Mouse (Mus musculus) urinary bladder, postnatal 36 days (tissue): ENCODE results near the gene Hoxc13.
A peak's percentile ranks its signal among the peaks of the same experiment; 100 is the strongest.

Experiments
- DNase-seq, 2 experiments: peaks; one replicate each; pipeline ENCODE4 v3.0.0; 2022; ENCODE audit warnings: low spot score in 2 of 2, mixed read lengths in 1 of 2

Gene Hoxc13

DNA sequence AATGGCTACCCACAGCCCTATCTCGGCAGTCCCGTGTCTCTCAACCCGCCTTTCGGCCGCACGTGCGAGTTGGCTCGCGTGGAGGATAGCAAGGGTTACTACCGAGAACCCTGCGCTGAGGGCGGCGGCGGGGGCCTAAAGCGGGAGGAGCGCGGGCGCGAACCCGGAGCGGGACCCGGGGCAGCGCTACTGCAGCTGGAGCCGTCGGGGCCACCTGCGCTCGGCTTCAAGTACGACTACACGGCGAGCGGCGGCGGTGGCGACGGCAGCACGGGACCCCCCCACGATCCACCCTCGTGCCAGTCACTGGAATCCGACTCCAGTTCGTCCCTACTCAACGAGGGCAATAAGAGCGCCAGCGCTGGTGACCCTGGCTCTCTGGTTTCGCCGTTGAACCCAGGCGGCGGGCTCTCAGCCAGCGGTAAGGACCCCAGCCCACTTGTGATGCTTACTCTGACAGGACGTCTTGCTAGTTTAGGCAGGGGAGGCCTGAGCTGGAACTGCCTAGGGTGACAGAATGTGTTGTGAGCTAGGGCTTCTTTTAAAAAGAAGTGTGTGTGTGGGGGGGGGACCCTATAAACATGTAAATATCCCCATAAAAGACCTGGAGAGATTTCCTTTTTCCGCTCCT, 16.2 kb downstream of the Hoxc13 start:
- DNase-seq, result no peak

DNA sequence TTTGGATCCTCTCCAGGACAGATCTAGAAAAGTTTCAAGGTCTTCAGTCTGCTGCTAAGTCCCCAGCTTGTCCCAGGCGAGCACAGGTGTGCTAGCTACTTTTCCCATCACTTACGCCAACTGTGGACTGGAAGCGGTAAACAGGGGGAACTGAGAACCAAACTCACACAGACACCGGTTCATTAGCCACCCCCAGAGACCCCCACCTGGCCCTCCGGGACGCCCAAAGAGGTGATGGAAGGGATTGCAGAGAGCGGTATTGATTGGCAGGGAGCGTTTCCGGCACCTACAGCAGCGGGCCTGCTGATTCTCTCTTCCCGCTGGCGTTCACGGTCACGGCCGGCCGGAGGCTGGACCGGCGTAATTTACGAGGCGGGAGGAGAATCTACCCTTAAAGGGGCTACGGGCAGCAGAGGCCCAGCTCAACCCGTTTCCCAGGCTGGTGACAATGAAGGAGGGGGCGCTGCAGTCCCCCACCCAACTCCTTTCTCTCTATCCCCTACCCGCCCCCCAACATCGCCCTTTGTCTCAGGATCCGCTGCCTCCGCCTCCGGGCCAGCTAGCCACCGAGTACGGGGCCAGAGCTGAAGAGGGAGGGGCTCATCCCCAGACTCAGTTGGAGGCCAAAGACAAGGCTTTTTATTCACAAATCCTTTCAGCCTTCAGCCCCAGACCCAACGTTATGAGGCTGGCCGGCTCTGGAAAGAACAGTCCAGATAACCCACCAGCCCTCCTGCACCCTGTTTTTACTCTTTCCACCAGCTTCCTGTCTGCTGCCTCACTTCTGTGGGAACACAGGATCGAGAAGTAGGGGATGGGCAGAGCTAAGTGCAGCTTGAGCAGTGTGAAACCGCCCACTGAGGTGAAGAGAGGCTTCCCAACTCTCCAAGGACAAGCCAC, 18.6 kb downstream of the Hoxc13 start:
- no peak for DNase-seq

DNA sequence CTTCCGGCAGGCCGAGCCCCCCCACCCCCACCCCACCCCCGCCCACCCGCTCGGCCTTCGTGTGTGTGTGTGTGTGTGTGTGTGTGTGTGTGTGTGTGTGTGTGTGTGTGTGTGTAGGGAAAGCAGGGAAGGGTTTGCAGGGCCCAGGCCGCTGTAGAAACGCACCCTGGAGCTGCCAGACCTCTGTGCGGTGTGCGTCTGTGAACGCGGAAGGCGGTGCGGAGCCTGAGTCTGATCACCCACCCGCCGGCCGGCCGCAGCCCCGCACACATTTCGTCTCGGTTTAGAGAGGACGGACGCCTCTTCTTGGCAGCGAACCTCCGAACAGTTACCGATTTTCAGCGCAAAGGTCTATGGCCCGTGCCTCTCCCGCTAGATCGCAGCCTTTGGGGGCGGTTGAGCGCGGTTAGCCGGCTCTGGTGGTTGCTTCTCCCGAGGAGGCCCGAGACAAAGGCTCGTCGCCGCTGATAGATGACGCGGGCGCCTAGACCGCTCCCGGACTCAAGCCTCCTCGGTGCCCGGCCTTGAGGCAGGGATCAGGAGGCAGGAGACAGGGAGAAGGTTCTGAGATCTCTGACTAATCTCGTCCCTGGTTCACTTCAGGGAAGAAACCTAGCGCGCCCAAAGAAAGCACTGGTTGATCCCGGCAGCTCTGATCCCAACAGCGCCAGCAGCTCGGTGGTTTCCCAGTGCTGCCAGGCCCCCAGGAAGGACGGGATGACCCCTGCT, 22.0 kb downstream of the Hoxc13 start:
- DNase-seq, result peak in 1 of 2 experiments; percentile 33

DNA sequence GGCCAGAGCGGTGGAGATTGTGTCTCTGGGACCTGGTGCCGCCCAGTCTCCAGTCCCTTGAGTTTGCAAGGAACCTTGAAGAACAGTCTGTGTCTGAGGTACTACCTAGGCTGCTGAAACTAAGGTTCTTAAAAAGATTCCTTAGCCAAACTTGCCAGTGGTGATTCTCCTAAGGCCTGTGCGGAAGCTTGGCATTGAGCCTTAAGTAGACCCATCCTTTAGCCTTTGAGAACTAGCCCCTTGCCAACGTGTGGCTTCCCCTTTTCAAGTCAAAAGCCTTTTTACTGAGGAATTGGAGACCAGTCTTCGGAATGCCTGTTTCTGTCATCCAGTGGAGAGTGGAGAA, 22.5 kb downstream of the Hoxc13 start:
- no peak for DNase-seq

DNA sequence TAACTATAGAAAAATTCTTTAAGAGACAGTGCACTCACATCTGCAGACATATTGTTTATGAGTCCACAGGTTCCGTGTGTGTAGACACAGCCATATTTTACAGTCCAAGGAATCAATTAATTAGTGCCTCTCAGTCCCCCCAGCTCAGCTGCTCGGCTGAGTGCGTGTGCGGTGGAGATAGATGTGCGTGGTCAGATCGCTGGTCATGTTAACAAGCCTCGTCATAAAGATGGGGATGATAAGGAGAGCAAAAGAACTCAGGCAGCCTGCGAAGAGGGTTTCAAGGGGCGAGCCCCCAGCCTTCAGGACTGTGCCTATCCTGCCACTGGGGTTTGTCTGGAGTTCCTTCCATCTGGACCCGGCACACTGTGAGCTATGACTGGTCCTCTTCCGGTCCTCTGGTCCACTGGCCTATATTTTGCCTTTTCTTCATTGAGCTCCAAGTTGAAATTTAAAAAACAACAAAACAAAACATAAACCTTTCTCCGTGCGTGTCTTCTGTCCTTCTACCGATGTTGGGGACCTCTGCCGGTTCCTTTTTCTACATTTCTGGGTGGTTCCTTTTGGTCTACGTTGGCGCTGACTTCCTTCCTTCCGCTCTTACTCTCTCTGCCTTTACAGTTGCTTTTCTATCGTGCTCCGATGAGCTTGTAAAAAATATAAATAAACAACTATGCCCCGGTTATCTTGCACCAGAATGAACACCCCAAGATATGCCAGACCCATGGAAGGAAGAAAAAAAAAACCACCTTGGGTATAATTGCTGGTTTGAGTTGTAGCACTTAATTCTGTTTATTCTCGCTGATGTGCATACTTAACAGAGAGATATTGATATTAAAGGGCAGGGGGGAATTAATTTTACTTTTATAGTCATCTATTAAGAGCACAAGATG, 24.5 kb downstream of the Hoxc13 start:
- DNase-seq, result no peak

DNA sequence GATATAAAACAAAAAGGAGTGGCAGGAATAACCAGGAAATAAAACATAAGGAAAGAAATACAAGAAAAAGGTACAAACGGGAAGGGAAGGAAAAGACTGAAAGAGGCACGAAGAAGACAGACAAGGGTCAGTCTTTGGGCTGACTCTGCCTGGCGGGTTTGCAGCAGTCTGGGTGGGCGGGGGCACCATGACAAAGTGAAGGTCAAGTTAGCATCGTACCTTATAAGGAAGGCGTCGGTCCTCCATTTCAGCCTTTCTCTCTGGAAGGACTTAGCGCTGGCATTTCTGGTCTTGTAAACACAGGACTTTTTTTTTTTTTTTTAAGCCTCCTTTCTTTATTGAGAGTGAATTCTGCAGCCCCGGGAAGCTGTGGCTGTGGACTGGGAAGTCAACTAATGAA, 26.4 kb downstream of the Hoxc13 start:
- DNase-seq, result no peak

DNA sequence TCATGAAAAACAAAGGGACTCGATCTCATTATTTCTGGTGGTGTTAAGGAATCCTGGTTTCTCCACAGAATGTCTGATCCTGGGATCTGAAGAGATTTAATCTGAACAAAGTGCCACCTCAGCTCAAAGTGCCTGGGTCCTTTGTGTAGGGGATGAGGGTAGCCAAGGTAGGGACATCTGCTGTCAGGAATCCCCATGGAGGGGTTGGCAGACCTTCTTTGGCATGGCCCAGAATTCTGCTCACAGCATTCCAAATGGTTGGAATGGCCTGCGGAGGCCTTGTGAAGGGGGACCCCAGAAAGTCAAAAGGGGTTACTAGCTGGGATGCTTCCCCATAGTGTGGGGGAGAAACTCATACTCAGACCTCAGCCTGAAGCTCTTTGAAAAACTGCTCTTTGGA, 27.9 kb downstream of the Hoxc13 start:
- no peak for DNase-seq

DNA sequence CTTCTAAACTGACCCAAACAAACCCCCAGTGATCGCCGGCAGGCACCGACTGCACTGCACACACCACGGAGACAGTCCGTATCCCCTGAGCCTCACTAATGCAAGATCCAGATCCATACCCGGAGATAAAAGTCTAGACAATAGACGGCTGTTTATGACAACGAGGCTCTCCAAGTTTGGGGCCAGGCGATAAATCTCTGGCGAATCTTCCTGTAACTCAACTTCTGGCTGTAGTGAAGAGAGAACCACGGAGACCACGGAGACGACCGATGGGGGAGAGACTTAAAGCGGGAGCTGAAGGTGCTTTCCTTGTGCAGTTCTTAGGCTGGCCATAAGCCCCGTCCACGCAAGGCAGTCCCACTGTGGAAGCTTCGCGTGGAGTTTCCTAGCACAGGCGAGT, 28.8 kb downstream of the Hoxc13 start:
- no peak for DNase-seq

DNA sequence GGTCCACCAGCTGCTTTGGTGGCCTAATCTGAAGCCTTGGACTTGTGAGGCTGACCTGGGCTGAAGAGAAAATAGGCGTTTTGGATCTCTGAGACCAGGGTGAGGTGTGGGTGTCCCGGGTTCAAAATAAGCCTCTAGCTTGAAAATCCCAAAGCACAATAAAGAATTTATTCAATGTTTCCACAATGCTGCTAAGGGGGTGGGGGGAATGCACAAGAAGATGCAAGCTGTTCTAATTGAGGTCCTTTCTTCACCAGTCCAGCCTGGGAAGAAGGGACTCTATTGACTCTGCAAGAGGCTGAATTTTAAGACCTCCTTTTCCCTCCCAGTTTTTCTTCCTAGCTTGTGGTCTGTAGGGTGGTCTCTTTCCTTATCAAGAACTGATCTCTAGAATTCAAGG, 30.0 kb downstream of the Hoxc13 start:
- no peak for DNase-seq

DNA sequence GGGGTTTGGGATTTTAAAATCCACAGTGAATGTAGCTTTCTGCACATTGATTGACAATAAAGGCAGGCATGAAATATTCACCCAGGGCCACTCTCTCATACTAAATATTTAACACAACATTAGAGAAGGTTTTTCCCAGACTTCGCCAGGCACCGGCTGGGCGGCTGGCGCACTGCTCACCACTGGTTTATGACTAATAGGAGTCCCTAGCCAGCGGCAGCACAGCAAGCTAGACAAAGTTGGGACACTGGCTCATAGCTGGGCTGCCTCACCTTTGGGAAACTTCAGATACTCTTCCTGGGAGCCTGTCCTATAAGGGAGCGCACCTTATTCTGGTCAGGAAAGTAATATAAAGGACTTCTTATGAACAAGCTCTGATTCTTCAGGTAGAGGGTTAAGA, 32.7 kb downstream of the Hoxc13 start:
- no peak for DNase-seq

DNA sequence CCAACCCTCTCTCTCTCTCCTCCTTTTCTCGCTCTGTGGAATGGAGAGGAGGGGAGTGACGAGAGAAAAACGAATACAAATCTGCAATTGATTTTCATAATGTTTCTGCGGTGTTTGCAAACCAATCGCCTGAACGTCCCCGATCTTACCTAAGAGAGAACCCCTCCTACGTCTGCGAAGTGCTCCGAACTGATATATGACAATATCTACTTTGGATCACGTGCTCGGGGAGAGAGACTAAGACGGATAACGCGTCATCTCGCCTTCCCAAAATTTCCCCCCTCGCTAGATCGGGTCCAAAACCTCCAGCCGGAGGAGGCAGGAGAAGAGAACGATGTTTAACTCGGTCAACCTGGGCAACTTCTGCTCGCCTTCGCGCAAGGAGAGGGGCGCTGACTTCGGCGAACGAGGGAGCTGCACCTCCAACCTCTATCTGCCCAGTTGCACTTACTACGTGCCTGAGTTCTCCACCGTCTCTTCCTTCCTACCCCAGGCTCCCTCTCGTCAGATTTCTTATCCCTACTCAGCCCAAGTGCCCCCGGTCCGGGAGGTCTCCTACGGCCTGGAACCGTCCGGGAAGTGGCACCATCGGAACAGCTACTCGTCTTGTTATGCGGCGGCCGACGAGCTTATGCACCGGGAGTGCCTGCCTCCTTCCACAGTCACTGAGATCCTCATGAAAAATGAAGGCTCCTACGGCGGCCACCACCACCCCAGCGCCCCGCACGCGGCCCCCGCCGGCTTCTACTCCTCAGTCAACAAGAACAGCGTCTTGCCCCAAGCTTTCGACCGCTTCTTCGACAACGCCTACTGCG, 33.5 kb downstream of the Hoxc13 start, which contains the start of gene Hoxc11:
Gene Hoxc11 (plus strand): TSS at position 236 of the 815 bp plus-strand sequence.
- DNase-seq, result no peak

DNA sequence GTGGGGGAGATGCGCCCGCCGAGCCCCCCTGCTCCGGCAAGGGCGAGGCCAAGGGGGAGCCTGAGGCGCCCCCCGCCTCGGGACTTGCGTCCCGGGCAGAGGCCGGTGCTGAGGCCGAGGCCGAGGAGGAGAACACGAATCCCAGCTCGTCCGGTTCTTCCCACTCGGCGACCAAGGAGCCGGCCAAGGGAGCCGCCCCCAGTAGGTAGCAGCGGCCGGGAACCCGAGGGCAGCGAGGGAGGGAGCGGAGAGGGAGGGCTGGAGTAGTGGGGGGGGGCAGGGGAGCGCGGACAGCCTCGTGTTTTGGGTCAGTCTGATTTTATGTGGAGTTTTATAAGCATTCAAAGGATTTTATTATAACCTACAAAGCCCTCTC, 34.1 kb downstream of the Hoxc13 start:
- DNase-seq, result no peak

DNA sequence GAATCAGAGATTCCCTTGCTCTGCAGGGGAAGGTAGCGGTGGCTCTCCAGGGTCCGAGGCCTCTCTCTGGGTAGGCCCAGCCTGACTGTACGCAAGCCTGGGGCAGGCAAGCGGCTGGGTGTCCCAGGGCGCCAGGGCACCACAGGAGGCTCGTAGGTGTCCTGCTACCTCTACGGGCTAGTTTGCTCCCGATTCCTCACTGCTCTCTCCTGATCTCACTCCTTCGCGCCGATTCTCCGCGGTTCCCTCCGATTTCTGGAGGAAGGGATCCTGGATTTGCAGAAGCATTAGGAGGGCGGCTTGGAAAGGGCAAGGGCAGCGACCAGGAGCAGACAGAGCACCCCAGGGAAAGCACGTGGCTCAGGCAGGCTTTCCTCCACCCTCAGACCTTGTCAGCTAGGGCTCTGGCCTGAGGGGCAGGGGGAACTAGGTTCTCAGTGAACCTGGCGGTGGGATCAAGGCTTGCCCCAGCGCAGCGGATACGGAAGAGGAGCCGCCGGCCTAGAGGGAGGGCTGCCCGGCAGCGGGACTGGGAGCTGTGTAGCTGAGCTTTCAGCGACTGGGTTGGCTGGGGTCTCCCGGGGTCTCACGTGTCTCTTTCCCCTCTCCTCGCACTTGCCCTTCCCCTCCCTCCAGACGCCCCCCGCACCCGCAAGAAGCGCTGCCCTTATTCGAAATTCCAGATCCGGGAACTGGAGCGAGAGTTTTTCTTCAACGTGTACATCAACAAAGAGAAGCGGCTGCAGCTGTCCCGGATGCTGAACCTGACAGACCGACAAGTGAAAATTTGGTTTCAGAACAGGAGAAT, 35.1 kb downstream of the Hoxc13 start:
- DNase-seq, result no peak

DNA sequence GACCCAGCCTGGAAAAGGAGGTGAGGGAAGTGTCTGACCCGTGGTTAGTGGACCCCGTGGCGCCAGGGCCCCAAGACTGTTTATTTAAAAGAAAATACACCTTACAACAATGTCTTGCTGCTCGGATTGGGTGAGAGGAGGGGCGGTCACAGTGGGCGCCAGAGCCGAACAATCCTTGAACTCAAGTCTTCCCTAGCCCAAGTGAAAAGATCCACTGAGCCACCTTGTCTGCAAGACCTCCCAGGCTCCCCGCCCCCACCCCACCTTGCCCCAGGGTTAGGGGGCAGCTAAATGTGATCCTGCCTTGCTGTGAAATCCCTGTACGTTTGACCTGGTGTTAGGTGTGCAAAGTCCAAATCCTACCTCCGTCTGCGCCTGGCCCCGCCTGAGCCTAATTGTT, 36.0 kb downstream of the Hoxc13 start:
- no peak for DNase-seq

DNA sequence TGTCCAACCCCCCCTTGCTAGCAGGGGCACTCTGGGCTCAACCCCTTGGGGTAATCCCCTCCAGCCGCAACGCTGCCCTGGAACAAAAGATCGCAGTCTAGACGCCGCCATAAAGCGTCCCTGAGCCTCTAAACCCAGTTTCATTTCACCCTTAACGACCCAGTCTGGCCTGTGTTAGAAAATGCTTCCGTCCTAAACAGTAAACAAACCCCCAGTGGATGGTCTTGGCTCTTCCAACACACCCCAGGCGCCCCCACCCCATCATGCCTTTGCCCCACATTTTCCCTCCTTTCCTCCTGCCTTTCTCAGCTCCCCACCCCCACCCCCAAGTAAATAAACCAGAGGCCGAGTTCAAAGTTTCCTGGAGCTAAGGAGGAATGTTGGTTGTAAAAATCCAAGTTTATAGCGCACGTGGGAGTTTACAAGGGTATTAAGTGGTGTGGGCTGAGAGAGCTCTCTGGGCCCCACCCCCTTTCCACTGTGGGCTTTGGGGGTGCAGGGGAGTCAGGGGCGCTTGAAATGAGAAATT, 38.8 kb downstream of the Hoxc13 start:
- no peak for DNase-seq

DNA sequence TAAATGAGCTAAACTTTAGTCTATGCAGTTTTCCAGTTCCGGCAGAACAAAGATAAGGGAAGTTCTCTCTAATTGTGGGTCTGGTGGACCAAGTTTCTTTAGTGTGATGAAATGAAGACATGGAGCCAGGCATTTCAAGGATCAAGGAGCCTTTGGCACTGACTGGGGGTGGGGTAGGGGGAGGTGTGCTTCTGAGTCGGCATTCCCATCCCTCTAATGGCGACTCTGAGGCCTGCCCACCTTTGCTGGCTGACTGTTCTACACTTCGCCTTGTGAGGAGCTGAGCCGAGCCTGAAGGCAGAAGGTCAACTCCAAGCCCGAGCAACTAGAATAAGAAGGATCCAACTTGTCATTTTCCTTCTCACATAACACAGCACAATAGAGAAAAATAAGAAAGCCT, 40.8 kb downstream of the Hoxc13 start:
- no peak for DNase-seq

DNA sequence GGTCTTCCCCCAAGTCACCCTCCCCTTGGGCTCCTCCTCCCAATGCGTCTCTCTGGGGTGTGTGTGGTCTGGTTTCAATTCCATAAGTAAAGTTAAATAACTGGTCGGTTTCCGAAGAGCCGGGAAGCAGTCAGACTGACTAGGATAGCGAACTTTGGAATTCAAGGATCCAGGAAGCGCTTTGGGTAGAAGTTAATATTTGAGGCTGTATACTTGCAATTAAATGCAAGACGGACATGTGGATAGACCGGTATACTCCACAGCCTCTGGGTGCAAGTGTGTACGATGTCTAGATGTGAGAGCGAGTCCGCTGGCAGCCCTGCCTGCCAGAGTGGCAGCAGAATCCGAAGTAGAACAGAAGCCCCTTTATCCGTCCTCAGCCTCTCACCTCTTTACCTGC, 41.6 kb downstream of the Hoxc13 start:
- DNase-seq, result no peak

DNA sequence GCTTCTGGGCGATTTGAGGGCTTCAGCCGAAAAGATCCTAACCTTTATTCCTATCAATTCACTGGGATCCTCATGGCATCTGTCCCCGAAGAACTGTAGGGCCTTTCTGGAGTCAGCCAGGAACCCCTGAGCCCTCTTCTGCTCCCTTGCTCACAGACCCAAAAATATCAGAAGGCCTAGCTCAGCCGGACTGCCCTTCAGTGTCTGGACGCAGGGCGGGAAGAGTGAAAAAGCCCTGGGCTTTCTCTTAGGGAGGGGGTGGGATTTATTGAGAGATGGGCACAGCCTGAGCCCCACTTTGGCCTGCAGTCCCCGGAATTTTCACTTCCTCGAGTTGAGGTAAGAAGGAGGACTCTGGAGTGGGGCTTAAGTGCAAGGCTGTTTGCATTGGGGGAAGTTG, 42.4 kb downstream of the Hoxc13 start:
- no peak for DNase-seq
